Mouse (Mus musculus) CH12.LX (cell line): ENCODE measurements around the gene Drc3.

Experiments
- BHLHE40 ChIP-seq: IDR thresholded peaks from 2 replicates; pipeline ENCODE4 v1.6.1; 2011; ENCODE audit warnings: mild to moderate bottlenecking, low read depth, low read length, improper control_type of control experiment
- CHD2 ChIP-seq: IDR thresholded peaks from 2 replicates; pipeline ENCODE4 v1.6.1; 2011; ENCODE audit warnings: low read length, improper control_type of control experiment
- CTCF ChIP-seq, 2 experiments: IDR thresholded peaks in 1 of 2; conservative IDR thresholded peaks in 1 of 2; 2 replicates each; pipeline ENCODE4 v1.5.1; 2011 to 2012; ENCODE audit warnings: low read depth in 2 of 2, low read length in 2 of 2, improper control_type of control experiment in 1 of 2, inconsistent platforms in 1 of 2, mild to moderate bottlenecking in 1 of 2, moderate library complexity in 1 of 2
- MEF2A ChIP-seq: IDR thresholded peaks from 2 replicates; pipeline ENCODE4 v1.6.1; 2014; ENCODE audit warnings: low read depth, mild to moderate bottlenecking, inconsistent platforms, low read length, improper control_type of control experiment, borderline replicate concordance
- NELFE ChIP-seq: IDR thresholded peaks from 2 replicates; pipeline ENCODE4 v1.6.1; 2011; ENCODE audit warnings: low read depth, low read length, improper control_type of control experiment
- POLR2A ChIP-seq: IDR thresholded peaks from 2 replicates; pipeline ENCODE4 v1.6.1; 2011; ENCODE audit warnings: low read depth, mild to moderate bottlenecking, improper control_type of control experiment, low read length
- UBTF ChIP-seq: IDR thresholded peaks from 2 replicates; pipeline ENCODE4 v1.6.1; 2012; ENCODE audit warnings: low read depth, mild to moderate bottlenecking, inconsistent platforms, low read length, improper control_type of control experiment, moderate library complexity
- USF1 ChIP-seq: IDR thresholded peaks from 2 replicates; pipeline ENCODE4 v1.6.1; 2014; ENCODE audit warnings: low read depth, mild to moderate bottlenecking, inconsistent platforms, low read length, improper control_type of control experiment
- ZC3H11A ChIP-seq: IDR thresholded peaks from 2 replicates; pipeline ENCODE4 v1.6.1; 2012; ENCODE audit warnings: low read depth, mild to moderate bottlenecking, inconsistent platforms, low read length, improper control_type of control experiment

DNA sequence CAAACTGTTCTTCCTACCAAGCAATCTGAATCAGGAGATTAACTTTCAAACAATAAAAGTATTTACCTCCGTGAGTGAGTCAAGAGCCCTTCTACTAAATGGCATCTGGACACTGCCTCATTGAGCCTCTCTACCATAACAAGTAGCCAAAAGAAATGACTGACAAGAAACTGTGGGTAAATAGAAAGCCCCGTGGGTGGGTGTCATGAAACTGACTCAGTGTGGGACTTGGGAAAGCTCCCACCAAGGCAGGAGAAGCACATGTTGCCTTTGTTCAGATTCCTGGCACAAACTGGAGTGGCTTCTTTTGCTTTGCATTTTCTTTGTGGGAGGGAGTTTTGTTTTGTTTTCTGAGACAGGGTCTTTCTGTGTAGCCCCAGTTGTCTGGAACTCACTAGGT, 17.4 kb upstream of the Drc3 start:
- TF ChIP-seq USF1: no peak
- TF ChIP-seq CTCF (conservative IDR thresholded peaks at IDR 0.05 in 1 of 2, IDR thresholded peaks at IDR 0.05 in 1 of 2; ENCODE audit: low read depth in 2 of 2, low read length in 2 of 2): no peak
- TF ChIP-seq CHD2: no peak
- TF ChIP-seq NELFE: no peak
- no peak for TF ChIP-seq POLR2A
- TF ChIP-seq BHLHE40: no peak
- no peak for TF ChIP-seq MEF2A
- TF ChIP-seq ZC3H11A: no peak
- no peak for TF ChIP-seq UBTF
